Mouse (Mus musculus): ENCODE results near the gene Vmn2r12. TPM values are rescaled to one million over a fixed set of nuclear protein-coding genes. Genes with fewer than 3 reads are reported as not detected.
"Not testable (repeated sequence)": the region's sequence is repeated elsewhere in the genome, so short reads cannot be mapped to it uniquely, and the experiment has no call there.

Gene Vmn2r12
- total RNA-seq (2012; rRNA removed) (not detected in 2 replicates), polyA plus RNA-seq (2012; ENCODE audit: insufficient read depth in 1 of 2, insufficient read length in 2 of 2, low read depth in 1 of 2, low replicate concordance in 2 of 2, missing spikeins in 1 of 2) (not detected)

DNA sequence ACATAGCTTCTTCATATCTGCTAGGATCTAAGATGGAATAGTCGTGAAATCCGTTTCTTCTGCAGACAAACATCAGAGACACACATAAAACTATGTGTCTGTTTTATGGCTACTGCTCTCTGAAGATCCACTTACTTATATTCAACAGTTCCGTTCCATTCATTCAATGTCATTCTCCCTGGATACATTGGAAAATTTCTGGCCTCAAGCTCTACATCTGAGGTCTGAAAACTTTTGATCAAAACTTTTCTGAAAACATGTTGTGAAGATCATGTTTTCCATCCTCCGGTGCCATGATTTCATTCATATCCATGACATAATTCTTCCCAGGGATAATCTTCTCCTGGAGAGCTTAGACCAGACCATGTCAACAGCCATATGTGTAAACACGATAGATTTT is at the start of gene Vmn2r12:
Gene Vmn2r12 (minus strand): TSS at position 101 of the 400 bp plus-strand sequence.
- not testable (repeated sequence) for H3K27ac ChIP-seq (ENCODE audit: control insufficient read depth, low read depth, low read length); H3K9me3 ChIP-seq (replicated peaks; ENCODE audit: insufficient read depth, low read length); H3K4me1 ChIP-seq (ENCODE audit: control insufficient read depth in 1 of 2, insufficient read depth in 2 of 2, low read length in 2 of 2); H3K79me2 ChIP-seq (ENCODE audit: control insufficient read depth, insufficient read depth, low read length, poor library complexity); DNase-seq (ENCODE audit: low read depth, low spot score); H3K9ac ChIP-seq (ENCODE audit: control insufficient read depth, low read depth, low read length, poor library complexity, severe bottlenecking); H3K36me3 ChIP-seq (ENCODE audit: control insufficient read depth in 1 of 2, insufficient read depth in 2 of 2, low read length in 2 of 2); H3K27me3 ChIP-seq (ENCODE audit: control insufficient read depth in 1 of 2, insufficient read depth in 2 of 2, low read length in 2 of 2); H3K4me3 ChIP-seq (ENCODE audit: control insufficient read depth in 1 of 2, insufficient read depth in 1 of 2, low read depth in 2 of 2, low read length in 2 of 2)

DNA sequence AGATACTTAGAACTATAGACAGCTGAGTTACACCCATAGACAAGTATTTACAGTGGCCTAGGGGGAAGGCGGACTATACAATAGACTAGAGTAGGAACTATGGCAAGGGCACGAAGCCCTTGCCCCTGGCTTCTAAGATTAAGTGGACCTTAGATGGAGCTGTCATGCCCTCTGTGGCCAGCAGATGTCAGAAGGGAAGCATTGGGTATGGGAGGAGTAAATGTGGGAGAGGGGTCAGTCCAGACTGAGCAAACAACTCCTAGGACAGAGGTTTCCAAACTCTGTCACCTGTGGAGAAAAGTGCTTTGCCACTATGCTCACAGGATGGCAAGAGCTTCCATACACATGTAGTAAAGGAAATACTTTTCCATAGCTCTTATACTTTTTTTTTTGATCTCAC is 41.8 kb upstream of the Vmn2r12 start:
- TF ChIP-seq USF2 (IDR thresholded peaks at IDR 0.05; ENCODE audit: borderline replicate concordance in 1 of 2, insufficient read depth in 1 of 2, low read depth in 1 of 2, low read length in 2 of 2) = no peak
- H3K27ac ChIP-seq (ENCODE audit: control insufficient read depth, low read depth, low read length) = no peak overlapping the region
- no peaks in the 10 kb centered on the region for H3K27me3 ChIP-seq (ENCODE audit: control insufficient read depth in 1 of 2, insufficient read depth in 2 of 2, low read length in 2 of 2)
- no peak for DNase-seq (ENCODE audit: low read depth, low spot score)
- no peak overlapping the region for H3K9ac ChIP-seq (ENCODE audit: control insufficient read depth, low read depth, low read length, poor library complexity, severe bottlenecking)
- no peak overlapping the region for H3K4me3 ChIP-seq (ENCODE audit: control insufficient read depth in 1 of 2, insufficient read depth in 1 of 2, low read depth in 2 of 2, low read length in 2 of 2)
- no peaks in the 10 kb centered on the region for H3K4me1 ChIP-seq (ENCODE audit: control insufficient read depth in 1 of 2, insufficient read depth in 2 of 2, low read length in 2 of 2)
- no peaks in the 10 kb centered on the region for H3K36me3 ChIP-seq (ENCODE audit: control insufficient read depth in 1 of 2, insufficient read depth in 2 of 2, low read length in 2 of 2)
- no peaks in the 10 kb centered on the region for H3K79me2 ChIP-seq (ENCODE audit: control insufficient read depth, insufficient read depth, low read length, poor library complexity)
- no peaks in the 10 kb centered on the region for H3K9me3 ChIP-seq (replicated peaks; ENCODE audit: insufficient read depth, low read length)

DNA sequence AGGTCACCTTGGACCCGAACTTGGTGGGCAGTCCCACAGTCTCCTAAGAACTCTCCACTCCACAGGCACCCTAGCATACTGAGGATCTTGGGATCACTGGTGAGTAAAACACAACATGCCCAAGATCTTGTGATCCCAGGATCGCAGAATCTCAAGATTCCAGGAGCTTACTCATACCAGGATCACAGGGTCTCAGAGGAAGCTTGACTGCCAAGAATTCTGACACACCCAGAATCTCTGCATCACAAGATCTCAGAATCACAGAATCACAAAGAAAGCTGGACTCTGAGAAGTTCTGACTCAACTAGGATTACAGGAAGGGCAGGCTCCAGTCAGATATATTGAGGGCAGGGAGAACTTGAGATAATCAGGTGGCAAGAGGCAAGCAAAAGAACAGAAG is 39.0 kb upstream of the Vmn2r12 start:
- no peak for DNase-seq (ENCODE audit: low read depth, low spot score)
- H3K4me3 ChIP-seq (ENCODE audit: control insufficient read depth in 1 of 2, insufficient read depth in 1 of 2, low read depth in 2 of 2, low read length in 2 of 2) = no peak overlapping the region
- H3K9me3 ChIP-seq (replicated peaks; ENCODE audit: insufficient read depth, low read length) = no peaks in the 10 kb centered on the region
- no peaks in the 10 kb centered on the region for H3K27me3 ChIP-seq (ENCODE audit: control insufficient read depth in 1 of 2, insufficient read depth in 2 of 2, low read length in 2 of 2)
- no peaks in the 10 kb centered on the region for H3K79me2 ChIP-seq (ENCODE audit: control insufficient read depth, insufficient read depth, low read length, poor library complexity)
- no peak overlapping the region for H3K27ac ChIP-seq (ENCODE audit: control insufficient read depth, low read depth, low read length)
- H3K4me1 ChIP-seq (ENCODE audit: control insufficient read depth in 1 of 2, insufficient read depth in 2 of 2, low read length in 2 of 2) = no peaks in the 10 kb centered on the region
- no peak overlapping the region for H3K9ac ChIP-seq (ENCODE audit: control insufficient read depth, low read depth, low read length, poor library complexity, severe bottlenecking)
- H3K36me3 ChIP-seq (ENCODE audit: control insufficient read depth in 1 of 2, insufficient read depth in 2 of 2, low read length in 2 of 2) = no peaks in the 10 kb centered on the region
- TF ChIP-seq E2F4 (IDR thresholded peaks at IDR 0.05; ENCODE audit: borderline replicate concordance, low read depth, low read length) = no peak
- TF ChIP-seq JUND (IDR thresholded peaks at IDR 0.05; ENCODE audit: low read depth, low read length) = no peak

DNA sequence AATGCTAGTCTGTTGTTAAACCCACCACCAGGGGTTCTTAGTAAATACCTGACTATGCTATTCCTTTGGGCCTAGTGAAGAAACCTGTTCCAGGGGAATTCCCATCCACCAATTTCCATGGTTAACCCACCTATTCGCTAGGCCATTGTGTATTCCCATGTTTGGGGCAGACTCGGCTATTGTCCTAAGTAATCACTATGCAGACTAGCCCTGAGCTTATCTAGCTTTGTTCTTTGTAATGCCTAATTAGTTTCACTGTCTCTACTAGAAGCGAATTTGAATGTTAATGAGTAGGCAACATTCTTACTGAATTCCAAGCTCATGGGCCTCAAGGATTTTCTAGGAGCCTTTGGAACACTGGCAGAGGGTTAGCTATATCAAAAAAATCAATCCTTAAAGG is 1.3 kb downstream of the Vmn2r12 start:
- H3K27ac ChIP-seq (ENCODE audit: control insufficient read depth, low read depth, low read length); H3K9me3 ChIP-seq (replicated peaks; ENCODE audit: insufficient read depth, low read length); H3K36me3 ChIP-seq (ENCODE audit: control insufficient read depth in 1 of 2, insufficient read depth in 2 of 2, low read length in 2 of 2); H3K27me3 ChIP-seq (ENCODE audit: control insufficient read depth in 1 of 2, insufficient read depth in 2 of 2, low read length in 2 of 2); H3K79me2 ChIP-seq (ENCODE audit: control insufficient read depth, insufficient read depth, low read length, poor library complexity); H3K4me3 ChIP-seq (ENCODE audit: control insufficient read depth in 1 of 2, insufficient read depth in 1 of 2, low read depth in 2 of 2, low read length in 2 of 2); DNase-seq (ENCODE audit: low read depth, low spot score); H3K9ac ChIP-seq (ENCODE audit: control insufficient read depth, low read depth, low read length, poor library complexity, severe bottlenecking); H3K4me1 ChIP-seq (ENCODE audit: control insufficient read depth in 1 of 2, insufficient read depth in 2 of 2, low read length in 2 of 2): not testable (repeated sequence)
